Mouse (Mus musculus) small intestine, adult 2 months (tissue): Measurements from ENCODE around the gene BC048562.

Source experiments
- CTCF ChIP-seq: fragments of 200-500 bp; IDR thresholded peaks from 2 replicates; pipeline ENCODE4 v1.5.1; 2012; ENCODE audit warnings: low read depth, mild to moderate bottlenecking, control low read depth, inconsistent platforms, low read length, moderate library complexity, mixed read lengths; ENCODE audit not compliant: insufficient replicate concordance, insufficient read length; ENCODE audit errors: extremely low read depth
- POLR2A ChIP-seq: fragments of 200-500 bp; IDR thresholded peaks from 2 replicates; pipeline ENCODE4 v1.6.1; 2012; ENCODE audit warnings: low read depth, mild to moderate bottlenecking, control low read depth, inconsistent platforms, low read length, moderate library complexity

DNA sequence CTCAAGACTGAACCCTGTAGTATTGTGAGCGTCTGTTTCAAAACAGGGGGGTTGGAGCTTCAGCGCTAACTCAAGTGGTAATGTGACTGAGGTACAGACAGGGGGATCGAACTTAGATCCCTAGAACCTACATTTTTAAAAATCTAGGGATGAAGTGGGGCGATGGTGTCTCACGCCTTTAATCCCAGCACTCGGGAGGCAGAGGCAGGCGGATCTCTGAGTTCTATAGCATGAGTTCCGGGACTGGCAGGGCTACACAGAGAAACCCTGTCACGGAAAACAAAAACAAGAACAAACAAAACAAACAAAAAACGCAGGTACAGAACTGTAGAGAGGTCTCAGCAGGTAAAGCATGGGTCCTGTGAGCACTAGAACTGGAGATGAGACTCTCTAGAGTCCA lies 20.7 kb downstream of the BC048562 start:
- no peak for TF ChIP-seq CTCF
- TF ChIP-seq POLR2A, result no peak
